Mouse (Mus musculus): ENCODE results near the gene Cyth1. TPM values are rescaled to one million over a fixed set of nuclear protein-coding genes. Genes with fewer than 3 reads are reported as not detected.
A peak's percentile ranks its signal among the peaks of the same experiment; 100 is the strongest.

Cyth1 gene
- total and polyA plus RNA-seq, 2 experiments from 2014 or later, result 19.5 to 48.3 TPM

GRCm38 (mm10) chr11:118161240-118161639 lies 87.2 kb downstream of the Cyth1 start:
- Histone ChIP-seq H3K36me3 (ENCODE audit: insufficient read depth, low read length) (peaks cover 6% of the 10 kb centered on the region), H3K27me3 (ENCODE audit: insufficient read depth, low read length) (no peaks in the 10 kb centered on the region), H3K9ac (replicated peaks; ENCODE audit: low read length) (no peak overlapping the region), H3K27ac (peak overlapping the region; percentile 26; the same call in 1 of the 2 replicates), H3K4me3 (ENCODE audit: low read length) (no peak overlapping the region), H3K4me2 (ENCODE audit: low read depth, low read length) (no peak overlapping the region), H3K4me1 (ENCODE audit: insufficient read depth, low read length) (no peaks in the 10 kb centered on the region), H3K9me3 (ENCODE audit: low read length) (no peaks in the 10 kb centered on the region)
- no peak for TF ChIP-seq CTCF (IDR thresholded peaks at IDR 0.05; ENCODE audit: low read depth)
- no peak for DNase-seq (ENCODE audit: low spot score)
- WGBS, result 78% methylated on average over 6 of the region's 6 CpGs
- peak; percentile 33; the same call in 1 of the 2 replicates for ATAC-seq

- WGBS, result 64% methylated on average over 2 of the region's 2 CpGs
- peak; percentile 39; the same call in 1 of the 2 replicates for ATAC-seq
These were observed 87.6 kb downstream of the Cyth1 start for GRCm38 (mm10) chr11:118160763-118161162.

GRCm38 (mm10) chr11:118158753-118159152 lies 89.6 kb downstream of the Cyth1 start:
- 68% methylated on average over 4 of the region's 4 CpGs for WGBS
- H3K9me3 ChIP-seq (ENCODE audit: low read length), result no peaks in the 10 kb centered on the region; the same call in 1 of the 2 replicates
- H3K4me2 ChIP-seq (ENCODE audit: low read depth, low read length), result no peak overlapping the region
- no peak overlapping the region for H3K4me3 ChIP-seq (ENCODE audit: low read length)
- peaks cover 4% of the 10 kb centered on the region for H3K36me3 ChIP-seq (ENCODE audit: insufficient read depth, low read length)
- DNase-seq (ENCODE audit: low spot score) (no peak), ATAC-seq (no peak)
- H3K27me3 ChIP-seq (ENCODE audit: insufficient read depth, low read length), result no peaks in the 10 kb centered on the region
- TF ChIP-seq CTCF (IDR thresholded peaks at IDR 0.05; ENCODE audit: low read depth), result no peak
- H3K4me1 ChIP-seq (ENCODE audit: insufficient read depth, low read length), result no peaks in the 10 kb centered on the region
- no peak overlapping the region for H3K9ac ChIP-seq (replicated peaks; ENCODE audit: low read length)
- H3K27ac ChIP-seq, result no peak overlapping the region

More at GRCm38 (mm10) chr11:118160763-118161162, 87.6 kb downstream of the Cyth1 start:
- no peak for TF ChIP-seq CTCF (IDR thresholded peaks at IDR 0.05; ENCODE audit: low read depth)
- Histone ChIP-seq H3K27ac (no peak overlapping the region), H3K4me3 (ENCODE audit: low read length) (no peak overlapping the region), H3K4me1 (ENCODE audit: insufficient read depth, low read length) (no peaks in the 10 kb centered on the region), H3K9me3 (ENCODE audit: low read length) (no peaks in the 10 kb centered on the region), H3K27me3 (ENCODE audit: insufficient read depth, low read length) (no peaks in the 10 kb centered on the region), H3K36me3 (ENCODE audit: insufficient read depth, low read length) (peaks cover 6% of the 10 kb centered on the region), H3K9ac (replicated peaks; ENCODE audit: low read length) (no peak overlapping the region), H3K4me2 (ENCODE audit: low read depth, low read length) (no peak overlapping the region)
- peak; percentile 20 for DNase-seq (ENCODE audit: low spot score)

- H3K27ac ChIP-seq, result no peak overlapping the region
- TF ChIP-seq CTCF (IDR thresholded peaks at IDR 0.05; ENCODE audit: low read depth), result no peak
- H3K27me3 ChIP-seq (ENCODE audit: insufficient read depth, low read length), result no peaks in the 10 kb centered on the region
- no peaks in the 10 kb centered on the region for H3K4me1 ChIP-seq (ENCODE audit: insufficient read depth, low read length)
- no peak overlapping the region for H3K4me2 ChIP-seq (ENCODE audit: low read depth, low read length)
- H3K36me3 ChIP-seq (ENCODE audit: insufficient read depth, low read length), result no peaks in the 10 kb centered on the region
- no peak overlapping the region for H3K4me3 ChIP-seq (ENCODE audit: low read length)
- H3K9me3 ChIP-seq (ENCODE audit: low read length), result no peaks in the 10 kb centered on the region; the same call in 1 of the 2 replicates
- no peak for ATAC-seq
- 69% methylated on average over 8 of the region's 8 CpGs for WGBS
- DNase-seq (ENCODE audit: low spot score), result no peak
- no peak overlapping the region for H3K9ac ChIP-seq (replicated peaks; ENCODE audit: low read length)
These were observed 91.8 kb downstream of the Cyth1 start for GRCm38 (mm10) chr11:118156480-118157060.

- no peaks in the 10 kb centered on the region for H3K36me3 ChIP-seq (ENCODE audit: insufficient read depth, low read length)
- no peak for TF ChIP-seq CTCF (IDR thresholded peaks at IDR 0.05; ENCODE audit: low read depth)
- WGBS, result 89% methylated on average over 4 of the region's 4 CpGs
- H3K27ac ChIP-seq, result no peak overlapping the region
- no peak overlapping the region for H3K4me3 ChIP-seq (ENCODE audit: low read length)
- H3K4me2 ChIP-seq (ENCODE audit: low read depth, low read length), result no peak overlapping the region
- no peaks in the 10 kb centered on the region; the same call in 1 of the 2 replicates for H3K9me3 ChIP-seq (ENCODE audit: low read length)
- DNase-seq (ENCODE audit: low spot score) (no peak), ATAC-seq (no peak)
- no peaks in the 10 kb centered on the region for H3K27me3 ChIP-seq (ENCODE audit: insufficient read depth, low read length)
- no peak overlapping the region for H3K9ac ChIP-seq (replicated peaks; ENCODE audit: low read length)
- H3K4me1 ChIP-seq (ENCODE audit: insufficient read depth, low read length), result peaks cover 7% of the 10 kb centered on the region; the same call in 1 of the 2 replicates
These were observed 95.4 kb downstream of the Cyth1 start for GRCm38 (mm10) chr11:118152964-118153363.

GRCm38 (mm10) chr11:118151423-118152180 lies 96.8 kb downstream of the Cyth1 start:
- Histone ChIP-seq H3K4me2 (ENCODE audit: low read depth, low read length) (no peak overlapping the region), H3K4me1 (ENCODE audit: insufficient read depth, low read length) (peaks cover 7% of the 10 kb centered on the region; the same call in 1 of the 2 replicates), H3K27ac (0 out of 2 replicates have a peak overlapping the region, but pooled peaks have one; percentile 36), H3K27me3 (ENCODE audit: insufficient read depth, low read length) (no peaks in the 10 kb centered on the region), H3K9me3 (ENCODE audit: low read length) (no peaks in the 10 kb centered on the region; the same call in 1 of the 2 replicates), H3K9ac (replicated peaks; ENCODE audit: low read length) (no peak overlapping the region), H3K36me3 (ENCODE audit: insufficient read depth, low read length) (no peaks in the 10 kb centered on the region), H3K4me3 (ENCODE audit: low read length) (no peak overlapping the region)
- peak; percentile 24; the same call in 1 of the 2 replicates for TF ChIP-seq CTCF (IDR thresholded peaks at IDR 0.05; ENCODE audit: low read depth)
- DNase-seq (ENCODE audit: low spot score) (no peak), ATAC-seq (no peak)
- 88% methylated on average over 5 of the region's 5 CpGs for WGBS
